ENCODE assay signal across 16 mouse cellular contexts in the genomic region with DNA sequence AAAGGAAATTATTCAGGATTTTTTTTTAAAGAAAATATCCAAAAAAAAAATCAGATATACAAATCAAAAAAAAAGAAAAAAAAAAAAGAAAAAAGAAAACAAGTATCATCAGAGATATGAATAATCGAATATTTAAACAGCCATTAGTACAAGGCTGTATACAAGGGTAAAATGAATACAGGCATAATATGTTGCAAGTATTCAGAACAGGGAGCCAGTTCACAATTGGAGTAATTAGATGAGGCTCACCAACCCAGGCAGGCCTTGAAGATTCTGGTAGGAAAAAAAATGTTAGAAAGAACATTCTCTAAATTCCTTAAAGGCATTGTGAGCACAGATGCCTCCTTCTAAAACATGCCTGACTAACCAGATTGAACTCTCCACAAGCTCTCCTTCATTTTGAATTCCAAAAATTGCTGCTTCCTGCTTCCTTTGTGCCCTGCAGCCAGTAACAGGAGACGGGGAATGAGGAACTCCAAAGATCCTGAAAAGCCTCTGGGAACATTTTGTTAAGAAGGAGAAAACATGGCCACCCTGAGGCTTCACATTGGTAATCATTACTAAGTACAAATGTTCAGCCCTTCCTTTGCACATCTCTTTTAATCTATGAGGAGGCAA.
DNase-seq lines count a peak whose midpoint lies in the region; ATAC-seq lines count a peak whose summit lies in the region.
"Had no signal": no experiment of that assay in that cellular context is flagged by ENCODE, and none has a peak within 500 bp of the region (broad histone marks: within the 10 kb centered on the region; RNA-seq: fewer than 3 reads in every experiment).

No protein-coding gene starts in this region.

- ATAC-seq in kidney, embryonic 16.5 days (ENCODE audit: low FRiP score, low TSS enrichment), result no peak
- peak; percentile 45; the same call in 1 of the 2 replicates for ATAC-seq in forebrain, embryonic 16.5 days
- ATAC-seq: midbrain, embryonic 16.5 days had no signal

- no peaks in the 10 kb centered on the region for H3K9me3 ChIP-seq in kidney, embryonic 16.5 days (ENCODE audit: low read length)
- H3K9me3 ChIP-seq in forebrain, embryonic 16.5 days (ENCODE audit: control insufficient read depth, low read length), result no peaks in the 10 kb centered on the region
- no peaks in the 10 kb centered on the region for H3K9me3 ChIP-seq in midbrain, embryonic 10.5 days (replicated peaks)
- H3K9me3 ChIP-seq: limb, embryonic 12.5 days; liver, embryonic 13.5 days; lung, embryonic 15.5 days had no signal

- H3K27me3 ChIP-seq in kidney, embryonic 16.5 days (ENCODE audit: insufficient read depth, low read length), result no peaks in the 10 kb centered on the region
- no peaks in the 10 kb centered on the region for H3K27me3 ChIP-seq in forebrain, embryonic 16.5 days (replicated peaks; ENCODE audit: control insufficient read depth, insufficient read depth, low read length)
- no peaks in the 10 kb centered on the region for H3K27me3 ChIP-seq in midbrain, embryonic 10.5 days (ENCODE audit: low read depth, poor library complexity, severe bottlenecking)
- H3K27me3 ChIP-seq: limb, embryonic 12.5 days; liver, embryonic 13.5 days; lung, embryonic 15.5 days had no signal

- no peak overlapping the region for H3K4me2 ChIP-seq in kidney, embryonic 16.5 days (replicated peaks; ENCODE audit: low read depth, low read length)
- no peak overlapping the region for H3K4me2 ChIP-seq in forebrain, embryonic 16.5 days (ENCODE audit: low read length)
- H3K4me2 ChIP-seq: limb, embryonic 12.5 days; liver, embryonic 13.5 days; lung, embryonic 15.5 days had no signal

- no peak overlapping the region for H3K9ac ChIP-seq in kidney, embryonic 16.5 days (replicated peaks; ENCODE audit: low read length)
- no peak overlapping the region for H3K9ac ChIP-seq in forebrain, embryonic 16.5 days (replicated peaks; ENCODE audit: low read depth, low read length)
- H3K9ac ChIP-seq: limb, embryonic 12.5 days; liver, embryonic 13.5 days; lung, embryonic 15.5 days had no signal

- H3K4me1 ChIP-seq in kidney, embryonic 16.5 days (ENCODE audit: insufficient read depth, low read length), result no peaks in the 10 kb centered on the region
- H3K4me1 ChIP-seq in forebrain, embryonic 16.5 days (replicated peaks; ENCODE audit: control insufficient read depth, insufficient read depth, low read length), result no peaks in the 10 kb centered on the region
- no peaks in the 10 kb centered on the region for H3K4me1 ChIP-seq in midbrain, embryonic 10.5 days
- H3K4me1 ChIP-seq: limb, embryonic 12.5 days; liver, embryonic 13.5 days; lung, embryonic 15.5 days had no signal

- DNase-seq in kidney, postnatal 14 days, result no peak
- peak; percentile 2 for DNase-seq in ZHBTc4 (ENCODE audit: low read depth, low spot score)
- DNase-seq in embryo, embryonic 11 days, result peak; percentile 32
- no peak for DNase-seq in frontal cortex, postnatal 25 days (ENCODE audit: low spot score in 2 of 2)
- no peak for DNase-seq in midbrain, embryonic 10.5 days (ENCODE audit: low spot score)
- DNase-seq: cerebellum, adult 11-12 months; cerebellum, postnatal 25 days; heart, postnatal 4 days; liver, embryonic 13.5 days; thymus, postnatal 25 days had no signal

- H3K4me3 ChIP-seq in kidney, embryonic 16.5 days (ENCODE audit: low read length), result no peak overlapping the region
- H3K4me3 ChIP-seq in forebrain, embryonic 16.5 days (replicated peaks; ENCODE audit: low read length), result no peak overlapping the region
- no peak overlapping the region for H3K4me3 ChIP-seq in midbrain, embryonic 10.5 days
- H3K4me3 ChIP-seq: limb, embryonic 12.5 days; liver, embryonic 13.5 days; lung, embryonic 15.5 days had no signal

- WGBS in kidney, embryonic 16.5 days, result 62% methylated on average over 2 of the region's 2 CpGs
- WGBS in forebrain, embryonic 16.5 days, result 50% methylated on average over 2 of the region's 2 CpGs
- 60% methylated on average over 2 of the region's 2 CpGs for WGBS in midbrain, embryonic 10.5 days

- H3K27ac ChIP-seq in kidney, embryonic 16.5 days (ENCODE audit: low read length), result 0 out of 2 replicates have a peak overlapping the region, but pooled peaks have one; percentile 34
- H3K27ac ChIP-seq in forebrain, embryonic 16.5 days (ENCODE audit: low read length), result no peak overlapping the region
- H3K27ac ChIP-seq in midbrain, embryonic 10.5 days (replicated peaks), result no peak overlapping the region; the same call in 1 of the 2 replicates
- H3K27ac ChIP-seq: limb, embryonic 12.5 days; liver, embryonic 13.5 days; lung, embryonic 15.5 days; stomach, postnatal 0 days had no signal

- no peaks in the 10 kb centered on the region for H3K36me3 ChIP-seq in kidney, embryonic 16.5 days (ENCODE audit: insufficient read depth, low read length)
- H3K36me3 ChIP-seq in forebrain, embryonic 16.5 days (ENCODE audit: control insufficient read depth, insufficient read depth), result no peaks in the 10 kb centered on the region
- H3K36me3 ChIP-seq in midbrain, embryonic 10.5 days, result no peaks in the 10 kb centered on the region
- H3K36me3 ChIP-seq: limb, embryonic 12.5 days; liver, embryonic 13.5 days; lung, embryonic 15.5 days had no signal

Comparison
In these comparisons a context has a peak if more than half of its experiments do, and no peak if none do; other contexts are left out.
1. DNase-seq: peak in ZHBTc4 (single experiment) and embryo, embryonic 11 days (single experiment); none in kidney, postnatal 14 days (single experiment), frontal cortex, postnatal 25 days (0 of 2) and midbrain, embryonic 10.5 days (single experiment).